Mouse (Mus musculus): Measurements from ENCODE around the gene Vmn1r227.

The Vmn1r227 gene

GRCm38 (mm10) chr17:20729543-20729942, at the start of gene Vmn1r227:
Gene Vmn1r227 (plus strand): TSS chr17:20729843.
- no peak for DNase-seq

- no peak for DNase-seq
These were observed 47.1 kb upstream of the Vmn1r227 start, which contains the start of gene Vmn1r226 for GRCm38 (mm10) chr17:20682543-20682942. Gene Vmn1r226 (plus strand): TSS chr17:20682843.

GRCm38 (mm10) chr17:20786057-20786456, 56.4 kb downstream of the Vmn1r227 start, which contains the start of gene Vmn1r228:
Gene Vmn1r228 (minus strand): TSS chr17:20786157.
- DNase-seq = no peak

Data from cerebellum, adult 11 months (tissue).